Mouse (Mus musculus): ENCODE data around the gene Trim62.

GRCm38 (mm10) chr4:128857212-128857611, 26.2 kb upstream of the Trim62 start:
- TF ChIP-seq POLR2A (IDR thresholded peaks at IDR 0.05; ENCODE audit: extremely low read depth, insufficient read depth, low read length): no peak
- no peak for TF ChIP-seq CTCF (IDR thresholded peaks at IDR 0.05; ENCODE audit: extremely low read depth, insufficient read depth, low read length)
